Mouse (Mus musculus): ENCODE data around the gene Prl2c3. TPM values are rescaled to one million over a fixed set of nuclear protein-coding genes. Genes with fewer than 3 reads are reported as not detected.

The Prl2c3 gene
- polyA plus RNA-seq, 1 experiment from 2014 or later = not detected

Other genes starting within 250 kb of the Prl2c3 start
- 17.6 and 17.8 TPM in 2 replicates for gene Ero1lb, start 234.2 kb downstream of the Prl2c3 start, polyA plus RNA-seq (2015; fragmentation: Nextera tagmentation; extraction: Ambion mirVana)
- gene Prl2c2, start 205.3 kb upstream of the Prl2c3 start, polyA plus RNA-seq (2015; fragmentation: Nextera tagmentation; extraction: Ambion mirVana) = not detected in 2 replicates

Measured in hindbrain, embryonic 15.5 days (tissue).